Mouse (Mus musculus): ENCODE data around the gene Prpf38a. TPM values are rescaled to one million over a fixed set of nuclear protein-coding genes. Genes with fewer than 3 reads are reported as not detected.

Prpf38a gene
- total and polyA plus RNA-seq, 3 experiments = 51.1 to 107 (median 82.2) TPM

- H3K27me3 ChIP-seq (replicated peaks) = no peaks in the 10 kb centered on the region
- H3K9me3 ChIP-seq (replicated peaks; ENCODE audit: low read length) = no peaks in the 10 kb centered on the region
- H3K4me3 ChIP-seq (replicated peaks in 1 of 3; ENCODE audit: low read depth in 2 of 3, low read length in 2 of 3, poor library complexity in 1 of 3) = peak overlapping the region; percentile 88 to 90 (median 89)
- peak overlapping the region; percentile 97 for H3K9ac ChIP-seq (ENCODE audit: insufficient read depth, low read depth)
- H3K4me2 ChIP-seq (ENCODE audit: insufficient read depth, low read depth, poor library complexity, severe bottlenecking) = peak overlapping the region; percentile 73
- H3K36me3 ChIP-seq (replicated peaks in 1 of 2; ENCODE audit: control insufficient read depth in 1 of 2, insufficient read depth in 1 of 2, low read length in 1 of 2) = peaks cover 24 to 53% of the 10 kb centered on the region in 2 experiments
- DNase-seq (ENCODE audit: extremely low read depth) = peak; percentile 24
- H3K4me1 ChIP-seq (ENCODE audit: control insufficient read depth in 1 of 2, insufficient read depth in 2 of 2) = peaks cover 4 to 29% of the 10 kb centered on the region in 2 experiments; a peak in 3 of 4 replicates
- peaks cover 3% of the 10 kb centered on the region; the same call in 1 of the 2 replicates for H3K79me2 ChIP-seq (replicated peaks; ENCODE audit: control insufficient read depth, extremely low read depth, insufficient read depth, poor library complexity, severe bottlenecking)
- H3K27ac ChIP-seq (ENCODE audit: insufficient read depth, low read depth) = peak overlapping the region; percentile 64; the same call in 1 of the 2 replicates
- TF ChIP-seq MEF2A (IDR thresholded peaks at IDR 0.05; ENCODE audit: borderline replicate concordance, low read depth, low read length) (no peak), RAD21 (IDR thresholded peaks at IDR 0.05; ENCODE audit: low read depth, low read length) (no peak), POLR2AphosphoS2 (IDR thresholded peaks at IDR 0.05; ENCODE audit: low read depth, low read length) (no peak), HCFC1 (IDR thresholded peaks at IDR 0.05; ENCODE audit: low read depth, low read length) (no peak), ZMIZ1 (IDR thresholded peaks at IDR 0.05; ENCODE audit: low read depth, low read length) (no peak), KAT2A (IDR thresholded peaks at IDR 0.05; ENCODE audit: insufficient replicate concordance, low read length) (no peak), UBTF (IDR thresholded peaks at IDR 0.05; ENCODE audit: low read depth, low read length) (no peak), USF1 (IDR thresholded peaks at IDR 0.05; ENCODE audit: low read depth, low read length) (no peak), POLR2A (IDR thresholded peaks at IDR 0.05; ENCODE audit: low read depth, low read length) (no peak), EP300 (IDR thresholded peaks at IDR 0.05; ENCODE audit: low read length) (no peak), MYC (IDR thresholded peaks at IDR 0.05; ENCODE audit: low read depth, low read length) (no peak), SIN3A (IDR thresholded peaks at IDR 0.05; ENCODE audit: low read length) (no peak), JUN (IDR thresholded peaks at IDR 0.05; ENCODE audit: insufficient read depth, low read depth, low read length) (no peak), MAZ (IDR thresholded peaks at IDR 0.05; ENCODE audit: low read depth, low read length) (no peak), ZC3H11A (IDR thresholded peaks at IDR 0.05; ENCODE audit: low read depth, low read length) (no peak), JUND (conservative IDR thresholded peaks at IDR 0.05; ENCODE audit: low read depth, low read length) (no peak)
- in situ Hi-C loops (cut with MboI; ENCODE audit: low pct_ligation_motif_present, low pct_unique_long_range_greater_than_20kb, low sequenced_read_pairs) = no loop called here
- dilution Hi-C loops (cut with MboI; ENCODE audit: extremely low pct_ligation_motif_present, extremely low pct_unique_long_range_greater_than_20kb, low sequenced_read_pairs) = no loop called here
Measured at GRCm38 (mm10) chr4:108620536-108620935, 41.4 kb upstream of the Prpf38a start.

GRCm38 (mm10) chr4:108619587-108620341 lies 40.6 kb upstream of the Prpf38a start, which contains the start of gene Cc2d1b:
Cc2d1b (plus strand) TSS chr4:108619940.
- peaks cover 16 to 53% of the 10 kb centered on the region in 2 experiments for H3K36me3 ChIP-seq (replicated peaks in 1 of 2; ENCODE audit: control insufficient read depth in 1 of 2, insufficient read depth in 1 of 2, low read length in 1 of 2)
- TF ChIP-seq MEF2A (IDR thresholded peaks at IDR 0.05; ENCODE audit: borderline replicate concordance, low read depth, low read length) (peak; percentile 45; the same call in 1 of the 2 replicates), CTCF (conservative IDR thresholded peaks at IDR 0.05 in 1 of 2, IDR thresholded peaks at IDR 0.05 in 1 of 2; ENCODE audit: low read depth in 2 of 2, low read length in 2 of 2) (no peak), MAZ (IDR thresholded peaks at IDR 0.05; ENCODE audit: low read depth, low read length) (peak; percentile 55; the same call in 1 of the 2 replicates), NRF1 (IDR thresholded peaks at IDR 0.05; ENCODE audit: low read depth, low read length) (peak; percentile 98), HCFC1 (IDR thresholded peaks at IDR 0.05; ENCODE audit: low read depth, low read length) (peak; percentile 66), MYC (IDR thresholded peaks at IDR 0.05; ENCODE audit: low read depth, low read length) (peak; percentile 87), RAD21 (IDR thresholded peaks at IDR 0.05; ENCODE audit: low read depth, low read length) (no peak), RCOR1 (conservative IDR thresholded peaks at IDR 0.05; ENCODE audit: low read depth, low read length) (0 out of 2 replicates have a peak, but pooled peaks have one; percentile 73), ZC3H11A (IDR thresholded peaks at IDR 0.05; ENCODE audit: low read depth, low read length) (no peak), ELF1 (IDR thresholded peaks at IDR 0.05; ENCODE audit: low read depth, low read length) (peak; percentile 82), TCF12 (IDR thresholded peaks at IDR 0.05; ENCODE audit: low read depth, low read length) (peak; percentile 83), CHD2 (IDR thresholded peaks at IDR 0.05; ENCODE audit: low read length) (peak; percentile 96), POLR2A (IDR thresholded peaks at IDR 0.05; ENCODE audit: low read depth, low read length) (peak; percentile 92), SMC3 (IDR thresholded peaks at IDR 0.05; ENCODE audit: low read depth, low read length) (no peak), JUN (IDR thresholded peaks at IDR 0.05; ENCODE audit: insufficient read depth, low read depth, low read length) (no peak), PAX5 (IDR thresholded peaks at IDR 0.05; ENCODE audit: low read length) (no peak), USF2 (conservative IDR thresholded peaks at IDR 0.05; ENCODE audit: low read depth, low read length) (peak; percentile 84), SIN3A (IDR thresholded peaks at IDR 0.05; ENCODE audit: low read length) (peak; percentile 90), KAT2A (IDR thresholded peaks at IDR 0.05; ENCODE audit: insufficient replicate concordance, low read length) (0 out of 2 replicates have a peak, but pooled peaks have one; percentile 58), JUND (conservative IDR thresholded peaks at IDR 0.05; ENCODE audit: low read depth, low read length) (no peak), E2F4 (IDR thresholded peaks at IDR 0.05; ENCODE audit: insufficient replicate concordance, low read depth, low read length) (0 out of 2 replicates have a peak, but pooled peaks have one; percentile 62), ZKSCAN1 (IDR thresholded peaks at IDR 0.05; ENCODE audit: borderline replicate concordance, low read depth, low read length) (no peak; the same call in 1 of the 2 replicates), BHLHE40 (IDR thresholded peaks at IDR 0.05; ENCODE audit: low read depth, low read length) (peak; percentile 100)

More at GRCm38 (mm10) chr4:108619587-108620341, 40.6 kb upstream of the Prpf38a start, which contains the start of gene Cc2d1b:
- Histone ChIP-seq H3K4me1 (ENCODE audit: control insufficient read depth in 1 of 2, insufficient read depth in 2 of 2) (peaks cover 4 to 29% of the 10 kb centered on the region in 2 experiments; a peak in 3 of 4 replicates), H3K4me2 (ENCODE audit: insufficient read depth, low read depth, poor library complexity, severe bottlenecking) (peak within 1 kb of the TSS; percentile 73), H3K9me3 (replicated peaks; ENCODE audit: low read length) (no peaks in the 10 kb centered on the region), H3K9ac (ENCODE audit: insufficient read depth, low read depth) (peak within 1 kb of the TSS; percentile 97), H3K27ac (ENCODE audit: insufficient read depth, low read depth) (peak within 1 kb of the TSS; percentile 64), H3K79me2 (replicated peaks; ENCODE audit: control insufficient read depth, extremely low read depth, insufficient read depth, poor library complexity, severe bottlenecking) (peaks cover 3% of the 10 kb centered on the region; the same call in 1 of the 2 replicates), H3K27me3 (replicated peaks) (no peaks in the 10 kb centered on the region), H3K4me3 (replicated peaks in 1 of 3; ENCODE audit: low read depth in 2 of 3, low read length in 2 of 3, poor library complexity in 1 of 3) (peak within 1 kb of the TSS; percentile 88 to 90 (median 89))
- in situ Hi-C loops (cut with MboI; ENCODE audit: low pct_ligation_motif_present, low pct_unique_long_range_greater_than_20kb, low sequenced_read_pairs) (no loop called here), dilution Hi-C loops (cut with MboI; ENCODE audit: extremely low pct_ligation_motif_present, extremely low pct_unique_long_range_greater_than_20kb, low sequenced_read_pairs) (no loop called here)
- DNase-seq (ENCODE audit: extremely low read depth) = peak; percentile 94
